Mouse (Mus musculus) spleen, adult 2 months (tissue): Measurements from ENCODE around the gene Gm5678. TPM values are rescaled to one million over a fixed set of nuclear protein-coding genes. Genes with fewer than 3 reads are reported as not detected.
A peak's percentile ranks its signal among the peaks of the same experiment; 100 is the strongest.
"Not testable (repeated sequence)": the region's sequence is repeated elsewhere in the genome, so short reads cannot be mapped to it uniquely, and the experiment has no call there.

ENCODE experiments used
- DNase-seq, 2 experiments: peaks; one replicate each; pipeline versions ENCODE4 v3.0.0 to v3.0.0-alpha.2; 2012 to 2021; ENCODE audit warnings: low spot score in 2 of 2, low read depth in 1 of 2
- H3K27ac ChIP-seq: fragments of 200-500 bp; 2 replicates; pipeline ENCODE4 v1.5.1; 2012; ENCODE audit warnings: low read length, inconsistent platforms; ENCODE audit not compliant: insufficient read depth
- H3K27me3 ChIP-seq: fragments of 200-500 bp; 2 replicates; pipeline ENCODE4 v1.6.1; 2012; ENCODE audit warnings: mild to moderate bottlenecking, moderate library complexity, low read length, inconsistent platforms; ENCODE audit not compliant: control insufficient read depth, insufficient read depth
- H3K36me3 ChIP-seq: fragments of 200-500 bp; 2 replicates; pipeline ENCODE4 v1.6.1; 2012; ENCODE audit warnings: mild to moderate bottlenecking, low read length, inconsistent platforms; ENCODE audit not compliant: control insufficient read depth, insufficient read depth
- H3K4me1 ChIP-seq: fragments of 200-500 bp; 2 replicates; pipeline ENCODE4 v1.6.1; 2011; ENCODE audit warnings: inconsistent platforms; ENCODE audit not compliant: control insufficient read depth, insufficient read depth, insufficient read length
- H3K4me3 ChIP-seq: fragments of 200-500 bp; 2 replicates; pipeline ENCODE4 v1.5.1; 2011; ENCODE audit warnings: mild to moderate bottlenecking, inconsistent platforms; ENCODE audit not compliant: insufficient read depth, insufficient read length; ENCODE audit errors: extremely low read depth
- CTCF ChIP-seq: fragments of 200-500 bp; IDR thresholded peaks from 2 replicates; pipeline ENCODE4 v1.5.1; 2011; ENCODE audit warnings: mild to moderate bottlenecking, inconsistent platforms; ENCODE audit not compliant: insufficient read depth, insufficient read length, insufficient replicate concordance; ENCODE audit errors: extremely low read depth
- POLR2A ChIP-seq: fragments of 200-500 bp; IDR thresholded peaks from 2 replicates; pipeline ENCODE4 v1.6.1; 2011; ENCODE audit warnings: low read depth, low read length, inconsistent platforms
- WGBS: fragments of 180-500 bp; shearing (Covaris S2); methylation state at CpG from one replicate; pipeline ENCODE4 v1.1.7; 2018; 5-methylcytosine and 5-hydroxymethylcytosine counted together
- polyA plus RNA-seq: library from polyadenylated mRNA; depleted of rRNA; stranded (reverse); fragments of >200 nt; gene quantifications from 2 replicates; pipeline ENCODE4 v1.2.3, GENCODE M21; 2012

The Gm5678 gene
- polyA plus RNA-seq, 1 experiment = not detected

GRCm38 (mm10) chr16:93624671-93625070 is 3.2 kb upstream of the Gm5678 start:
- H3K27me3 ChIP-seq = no peaks in the 10 kb centered on the region
- 88% methylated on average over 4 of the region's 4 CpGs for WGBS
- no peaks in the 10 kb centered on the region for H3K36me3 ChIP-seq
- H3K27ac ChIP-seq = no peak overlapping the region
- DNase-seq = no peak
- H3K4me1 ChIP-seq = no peaks in the 10 kb centered on the region
- no peak overlapping the region for H3K4me3 ChIP-seq
- no peak for TF ChIP-seq POLR2A
- no peak for TF ChIP-seq CTCF

- Histone ChIP-seq H3K4me3 (no peak overlapping the region), H3K36me3 (no peaks in the 10 kb centered on the region), H3K4me1 (no peaks in the 10 kb centered on the region), H3K27ac (no peak overlapping the region), H3K27me3 (no peaks in the 10 kb centered on the region)
- 0 out of 2 replicates have a peak, but pooled peaks have one; percentile 1 for TF ChIP-seq CTCF
- TF ChIP-seq POLR2A = no peak
- WGBS = 16% methylated on average over 1 of the region's 1 CpGs
- DNase-seq = no peak
Measured at GRCm38 (mm10) chr16:93626745-93627144, 1.2 kb upstream of the Gm5678 start.

- no peak overlapping the region for H3K27ac ChIP-seq
- H3K27me3 ChIP-seq = no peaks in the 10 kb centered on the region
- no peaks in the 10 kb centered on the region for H3K4me1 ChIP-seq
- DNase-seq = no peak
- H3K4me3 ChIP-seq = no peak overlapping the region
- 18% methylated on average over 4 of the region's 4 CpGs for WGBS
- H3K36me3 ChIP-seq = no peaks in the 10 kb centered on the region
- no peak for TF ChIP-seq CTCF
- TF ChIP-seq POLR2A = no peak
Measured at GRCm38 (mm10) chr16:93644006-93644405, 16.1 kb downstream of the Gm5678 start.

- Histone ChIP-seq H3K27ac (no peak overlapping the region), H3K4me3 (no peak overlapping the region), H3K4me1 (no peaks in the 10 kb centered on the region), H3K27me3 (no peaks in the 10 kb centered on the region), H3K36me3 (no peaks in the 10 kb centered on the region)
- TF ChIP-seq CTCF (no peak), POLR2A (no peak)
- 73% methylated on average over 5 of the region's 5 CpGs for WGBS
- no peak for DNase-seq
Measured at GRCm38 (mm10) chr16:93648441-93649183, 20.7 kb downstream of the Gm5678 start.

DNA sequence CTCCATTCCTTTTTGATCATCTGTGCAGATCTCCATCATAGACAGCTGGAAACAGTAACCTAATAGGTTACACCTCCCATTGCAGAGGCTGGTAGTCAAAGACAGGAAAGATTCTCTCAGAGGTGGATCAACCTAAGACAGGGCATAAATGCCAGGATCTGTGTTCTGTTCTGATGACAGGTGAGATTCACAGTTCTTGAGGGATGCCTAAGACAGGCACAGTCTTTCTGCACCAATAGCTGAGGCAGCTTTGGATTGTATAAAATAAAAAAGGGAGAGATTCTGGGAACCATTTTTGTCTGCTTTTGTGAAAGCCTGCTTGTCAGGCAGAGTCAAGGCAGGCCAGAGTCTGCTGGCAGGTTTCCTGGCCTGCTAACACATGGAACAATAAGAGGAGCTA is 40.1 kb downstream of the Gm5678 start:
- DNase-seq = no peak
- Histone ChIP-seq H3K4me1 (no peaks in the 10 kb centered on the region), H3K27ac (no peak overlapping the region), H3K4me3 (no peak overlapping the region), H3K27me3 (no peaks in the 10 kb centered on the region), H3K36me3 (no peaks in the 10 kb centered on the region)
- TF ChIP-seq CTCF (no peak), POLR2A (no peak)

- no peak for TF ChIP-seq CTCF
- TF ChIP-seq POLR2A = no peak
- H3K4me1 ChIP-seq = no peaks in the 10 kb centered on the region
- DNase-seq = no peak
- no peaks in the 10 kb centered on the region for H3K27me3 ChIP-seq
- H3K4me3 ChIP-seq = no peak overlapping the region
- no peak overlapping the region for H3K27ac ChIP-seq
- no peaks in the 10 kb centered on the region for H3K36me3 ChIP-seq
Measured at GRCm38 (mm10) chr16:93669521-93669920, 41.6 kb downstream of the Gm5678 start.

- not testable (repeated sequence) for H3K27me3 ChIP-seq, H3K4me1 ChIP-seq, H3K4me3 ChIP-seq, H3K36me3 ChIP-seq, H3K27ac ChIP-seq, DNase-seq
- 82% methylated on average over 4 of the region's 4 CpGs for WGBS
Measured at GRCm38 (mm10) chr16:93670466-93670865, 42.6 kb downstream of the Gm5678 start.
